Mouse (Mus musculus): Measurements from ENCODE around the gene Pax6. TPM values are rescaled to one million over a fixed set of nuclear protein-coding genes. Genes with fewer than 3 reads are reported as not detected.

The Pax6 gene
- polyA plus RNA-seq, 1 experiment = 0.08 TPM

- Histone ChIP-seq H3K27me3 (ENCODE audit: control insufficient read depth, insufficient read depth, low read length) (no peaks in the 10 kb centered on the region), H3K36me3 (ENCODE audit: control insufficient read depth, insufficient read depth, low read length) (peaks cover 3% of the 10 kb centered on the region; the same call in 1 of the 2 replicates), H3K27ac (ENCODE audit: insufficient read depth, low read length) (no peak overlapping the region), H3K4me1 (ENCODE audit: control insufficient read depth, insufficient read depth, insufficient read length) (no peaks in the 10 kb centered on the region), H3K4me3 (ENCODE audit: extremely low read depth, insufficient read depth, insufficient read length) (no peak overlapping the region)
- DNase-seq (ENCODE audit: low read depth in 1 of 2, low spot score in 2 of 2) = no peak
- 83% methylated on average over 2 of the region's 2 CpGs for WGBS
- TF ChIP-seq POLR2A (IDR thresholded peaks at IDR 0.05; ENCODE audit: low read depth, low read length) = no peak
- TF ChIP-seq CTCF (IDR thresholded peaks at IDR 0.05; ENCODE audit: extremely low read depth, insufficient read depth, insufficient read length, insufficient replicate concordance) = no peak
These were observed 36.6 kb downstream of the Pax6 start for GRCm38 (mm10) chr2:105705320-105705719.

GRCm38 (mm10) chr2:105709126-105709525, 40.4 kb downstream of the Pax6 start:
- H3K4me1 ChIP-seq (ENCODE audit: control insufficient read depth, insufficient read depth, insufficient read length) = no peaks in the 10 kb centered on the region
- DNase-seq (ENCODE audit: low read depth in 1 of 2, low spot score in 2 of 2) = no peak
- H3K36me3 ChIP-seq (ENCODE audit: control insufficient read depth, insufficient read depth, low read length) = no peaks in the 10 kb centered on the region
- no peak overlapping the region for H3K4me3 ChIP-seq (ENCODE audit: extremely low read depth, insufficient read depth, insufficient read length)
- no peaks in the 10 kb centered on the region for H3K27me3 ChIP-seq (ENCODE audit: control insufficient read depth, insufficient read depth, low read length)
- TF ChIP-seq POLR2A (IDR thresholded peaks at IDR 0.05; ENCODE audit: low read depth, low read length) (no peak), CTCF (IDR thresholded peaks at IDR 0.05; ENCODE audit: extremely low read depth, insufficient read depth, insufficient read length, insufficient replicate concordance) (no peak)
- no peak overlapping the region for H3K27ac ChIP-seq (ENCODE audit: insufficient read depth, low read length)
- WGBS = 88% methylated on average over 3 of the region's 3 CpGs

- Histone ChIP-seq H3K27ac (ENCODE audit: insufficient read depth, low read length) (no peak overlapping the region), H3K4me1 (ENCODE audit: control insufficient read depth, insufficient read depth, insufficient read length) (no peaks in the 10 kb centered on the region), H3K4me3 (ENCODE audit: extremely low read depth, insufficient read depth, insufficient read length) (no peak overlapping the region), H3K27me3 (ENCODE audit: control insufficient read depth, insufficient read depth, low read length) (no peaks in the 10 kb centered on the region), H3K36me3 (ENCODE audit: control insufficient read depth, insufficient read depth, low read length) (no peaks in the 10 kb centered on the region)
- DNase-seq (ENCODE audit: low read depth in 1 of 2, low spot score in 2 of 2) = no peak
- 91% methylated on average over 3 of the region's 3 CpGs for WGBS
- TF ChIP-seq CTCF (IDR thresholded peaks at IDR 0.05; ENCODE audit: extremely low read depth, insufficient read depth, insufficient read length, insufficient replicate concordance) (no peak), POLR2A (IDR thresholded peaks at IDR 0.05; ENCODE audit: low read depth, low read length) (no peak)
These were observed 41.8 kb downstream of the Pax6 start for GRCm38 (mm10) chr2:105710511-105710910.

GRCm38 (mm10) chr2:105715409-105716115, 46.9 kb downstream of the Pax6 start:
- 94% methylated on average over 8 of the region's 8 CpGs for WGBS

GRCm38 (mm10) chr2:105726657-105727056, 58.0 kb downstream of the Pax6 start:
- H3K4me1 ChIP-seq (ENCODE audit: control insufficient read depth, insufficient read depth, insufficient read length) = no peaks in the 10 kb centered on the region
- H3K27me3 ChIP-seq (ENCODE audit: control insufficient read depth, insufficient read depth, low read length) = no peaks in the 10 kb centered on the region
- DNase-seq (ENCODE audit: low read depth in 1 of 2, low spot score in 2 of 2) = no peak
- H3K27ac ChIP-seq (ENCODE audit: insufficient read depth, low read length) = no peak overlapping the region
- H3K4me3 ChIP-seq (ENCODE audit: extremely low read depth, insufficient read depth, insufficient read length) = no peak overlapping the region
- no peaks in the 10 kb centered on the region for H3K36me3 ChIP-seq (ENCODE audit: control insufficient read depth, insufficient read depth, low read length)
- no peak for TF ChIP-seq CTCF (IDR thresholded peaks at IDR 0.05; ENCODE audit: extremely low read depth, insufficient read depth, insufficient read length, insufficient replicate concordance)
- no peak for TF ChIP-seq POLR2A (IDR thresholded peaks at IDR 0.05; ENCODE audit: low read depth, low read length)
- WGBS = 94% methylated on average over 9 of the region's 9 CpGs

More at GRCm38 (mm10) chr2:105715409-105716115, 46.9 kb downstream of the Pax6 start:
- H3K27ac ChIP-seq (ENCODE audit: insufficient read depth, low read length) = no peak overlapping the region
- H3K36me3 ChIP-seq (ENCODE audit: control insufficient read depth, insufficient read depth, low read length) = no peaks in the 10 kb centered on the region
- no peaks in the 10 kb centered on the region for H3K27me3 ChIP-seq (ENCODE audit: control insufficient read depth, insufficient read depth, low read length)
- no peaks in the 10 kb centered on the region for H3K4me1 ChIP-seq (ENCODE audit: control insufficient read depth, insufficient read depth, insufficient read length)
- TF ChIP-seq POLR2A (IDR thresholded peaks at IDR 0.05; ENCODE audit: low read depth, low read length) (no peak), CTCF (IDR thresholded peaks at IDR 0.05; ENCODE audit: extremely low read depth, insufficient read depth, insufficient read length, insufficient replicate concordance) (no peak)
- no peak overlapping the region for H3K4me3 ChIP-seq (ENCODE audit: extremely low read depth, insufficient read depth, insufficient read length)
- DNase-seq (ENCODE audit: low read depth in 1 of 2, low spot score in 2 of 2) = no peak

- WGBS = 92% methylated on average over 3 of the region's 3 CpGs
- DNase-seq (ENCODE audit: low read depth in 1 of 2, low spot score in 2 of 2) = no peak
- H3K4me3 ChIP-seq (ENCODE audit: extremely low read depth, insufficient read depth, insufficient read length) = no peak overlapping the region
- H3K27me3 ChIP-seq (ENCODE audit: control insufficient read depth, insufficient read depth, low read length) = no peaks in the 10 kb centered on the region
- no peak for TF ChIP-seq POLR2A (IDR thresholded peaks at IDR 0.05; ENCODE audit: low read depth, low read length)
- TF ChIP-seq CTCF (IDR thresholded peaks at IDR 0.05; ENCODE audit: extremely low read depth, insufficient read depth, insufficient read length, insufficient replicate concordance) = no peak
- no peaks in the 10 kb centered on the region for H3K4me1 ChIP-seq (ENCODE audit: control insufficient read depth, insufficient read depth, insufficient read length)
- no peak overlapping the region for H3K27ac ChIP-seq (ENCODE audit: insufficient read depth, low read length)
- no peaks in the 10 kb centered on the region for H3K36me3 ChIP-seq (ENCODE audit: control insufficient read depth, insufficient read depth, low read length)
These were observed 62.0 kb downstream of the Pax6 start for GRCm38 (mm10) chr2:105730704-105731103.

- H3K27ac ChIP-seq (ENCODE audit: insufficient read depth, low read length) = no peak overlapping the region
- H3K4me3 ChIP-seq (ENCODE audit: extremely low read depth, insufficient read depth, insufficient read length) = no peak overlapping the region
- no peaks in the 10 kb centered on the region for H3K36me3 ChIP-seq (ENCODE audit: control insufficient read depth, insufficient read depth, low read length)
- no peak for DNase-seq (ENCODE audit: low read depth in 1 of 2, low spot score in 2 of 2)
- no peaks in the 10 kb centered on the region for H3K27me3 ChIP-seq (ENCODE audit: control insufficient read depth, insufficient read depth, low read length)
- no peak for TF ChIP-seq POLR2A (IDR thresholded peaks at IDR 0.05; ENCODE audit: low read depth, low read length)
- no peaks in the 10 kb centered on the region for H3K4me1 ChIP-seq (ENCODE audit: control insufficient read depth, insufficient read depth, insufficient read length)
These were observed 67.5 kb downstream of the Pax6 start for GRCm38 (mm10) chr2:105736166-105736565.

All from spleen, adult 2 months (tissue).